Mouse (Mus musculus): ENCODE results near the gene Srrm1.
"Not testable (repeated sequence)": the region's sequence is repeated elsewhere in the genome, so short reads cannot be mapped to it uniquely, and the experiment has no call there.

The Srrm1 gene

GRCm38 (mm10) chr4:135354751-135355150 lies 1.6 kb upstream of the Srrm1 start:
- DNase-seq (ENCODE audit: low read depth, low spot score), result not testable (repeated sequence)

- DNase-seq (ENCODE audit: low read depth, low spot score), result no peak
Observed at GRCm38 (mm10) chr4:135353794-135354450, 801 bp upstream of the Srrm1 start.

GRCm38 (mm10) chr4:135352326-135353065 lies 625 bp downstream of the Srrm1 start:
- DNase-seq (ENCODE audit: low read depth, low spot score), result no peak

GRCm38 (mm10) chr4:135337376-135337942 lies 15.7 kb downstream of the Srrm1 start:
- no peak for DNase-seq (ENCODE audit: low read depth, low spot score)

- no peak for DNase-seq (ENCODE audit: low read depth, low spot score)
Observed at GRCm38 (mm10) chr4:135336023-135336357, 17.1 kb downstream of the Srrm1 start.

- no peak for DNase-seq (ENCODE audit: low read depth, low spot score)
Observed at GRCm38 (mm10) chr4:135335327-135336022, 17.6 kb downstream of the Srrm1 start.

GRCm38 (mm10) chr4:135326469-135326868 lies 26.7 kb downstream of the Srrm1 start:
- DNase-seq (ENCODE audit: low read depth, low spot score), result no peak

- DNase-seq (ENCODE audit: low read depth, low spot score), result no peak
Observed at GRCm38 (mm10) chr4:135326046-135326445, 27.1 kb downstream of the Srrm1 start.

- no peak for DNase-seq (ENCODE audit: low read depth, low spot score)
Observed at GRCm38 (mm10) chr4:135323021-135323420, 30.1 kb downstream of the Srrm1 start.

GRCm38 (mm10) chr4:135317966-135318365 lies 35.2 kb downstream of the Srrm1 start:
- no peak for DNase-seq (ENCODE audit: low read depth, low spot score)

GRCm38 (mm10) chr4:135317539-135317938 lies 35.6 kb downstream of the Srrm1 start:
- no peak for DNase-seq (ENCODE audit: low read depth, low spot score)

- DNase-seq (ENCODE audit: low read depth, low spot score), result no peak
Observed at GRCm38 (mm10) chr4:135315287-135315686, 37.8 kb downstream of the Srrm1 start.

GRCm38 (mm10) chr4:135314419-135314832 lies 38.7 kb downstream of the Srrm1 start:
- no peak for DNase-seq (ENCODE audit: low read depth, low spot score)

GRCm38 (mm10) chr4:135313761-135314241 lies 39.3 kb downstream of the Srrm1 start:
- DNase-seq (ENCODE audit: low read depth, low spot score), result no peak

GRCm38 (mm10) chr4:135313111-135313691 lies 39.9 kb downstream of the Srrm1 start:
- DNase-seq (ENCODE audit: low read depth, low spot score), result no peak

- DNase-seq (ENCODE audit: low read depth, low spot score), result no peak
Observed at GRCm38 (mm10) chr4:135312706-135313105, 40.4 kb downstream of the Srrm1 start.

GRCm38 (mm10) chr4:135310371-135310770 lies 42.8 kb downstream of the Srrm1 start:
- no peak for DNase-seq (ENCODE audit: low read depth, low spot score)

- no peak for DNase-seq (ENCODE audit: low read depth, low spot score)
Observed at GRCm38 (mm10) chr4:135309726-135310125, 43.4 kb downstream of the Srrm1 start.

- no peak for DNase-seq (ENCODE audit: low read depth, low spot score)
Observed at GRCm38 (mm10) chr4:135309112-135309659, 43.9 kb downstream of the Srrm1 start.

- DNase-seq (ENCODE audit: low read depth, low spot score), result no peak
Observed at GRCm38 (mm10) chr4:135306971-135307632, 46.0 kb downstream of the Srrm1 start.

GRCm38 (mm10) chr4:135306533-135306932 lies 46.6 kb downstream of the Srrm1 start:
- no peak for DNase-seq (ENCODE audit: low read depth, low spot score)
